Mouse (Mus musculus): ENCODE data around the gene Tmem50a.
A peak's percentile ranks its signal among the peaks of the same experiment; 100 is the strongest.

The Tmem50a gene

GRCm38 (mm10) chr4:134871477-134871876, 43.3 kb downstream of the Tmem50a start:
- DNase-seq = no peak

GRCm38 (mm10) chr4:134869815-134870375, 44.9 kb downstream of the Tmem50a start:
- no peak for DNase-seq

- no peak for DNase-seq
These were observed 45.6 kb downstream of the Tmem50a start for GRCm38 (mm10) chr4:134869068-134869730.

DNA sequence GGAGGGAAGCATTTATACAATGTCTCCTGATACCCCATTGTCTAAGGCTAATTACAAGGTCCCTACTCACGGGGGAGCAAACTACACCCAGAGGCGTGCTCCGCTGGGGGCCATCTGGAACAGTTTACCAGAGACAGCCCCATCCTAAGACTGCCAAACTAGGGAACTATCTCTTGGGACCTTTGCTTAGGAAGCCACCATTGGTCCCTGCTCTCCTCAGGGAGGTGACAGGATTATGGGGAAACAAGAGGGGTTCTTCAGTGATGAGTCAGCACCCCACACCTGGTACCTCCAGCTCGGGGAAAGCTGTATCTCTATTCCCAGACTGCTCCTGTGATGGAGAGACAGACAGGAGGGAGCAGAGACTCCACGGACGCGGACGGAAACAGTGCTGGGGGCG, 46.3 kb downstream of the Tmem50a start:
- DNase-seq = no peak

DNA sequence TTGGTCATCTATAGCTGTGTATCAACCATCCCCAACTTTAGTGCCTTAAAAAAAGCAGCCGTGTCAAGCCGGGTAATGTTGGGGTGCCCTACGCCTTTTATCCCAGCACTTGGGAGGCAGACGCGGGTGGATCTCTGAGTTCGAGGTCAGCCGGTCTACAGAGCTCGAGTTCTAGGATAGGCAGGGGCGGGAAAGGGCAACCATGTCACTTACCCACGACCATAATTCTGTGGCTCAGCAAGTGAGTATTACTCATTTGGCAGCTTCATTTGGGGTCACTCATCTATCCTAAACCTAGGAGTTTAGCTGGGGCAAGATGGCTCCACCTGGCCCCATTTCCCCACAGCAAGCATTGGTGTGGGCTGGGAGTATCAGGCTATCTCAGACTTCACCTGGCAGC, 46.8 kb downstream of the Tmem50a start:
- DNase-seq = no peak

DNA sequence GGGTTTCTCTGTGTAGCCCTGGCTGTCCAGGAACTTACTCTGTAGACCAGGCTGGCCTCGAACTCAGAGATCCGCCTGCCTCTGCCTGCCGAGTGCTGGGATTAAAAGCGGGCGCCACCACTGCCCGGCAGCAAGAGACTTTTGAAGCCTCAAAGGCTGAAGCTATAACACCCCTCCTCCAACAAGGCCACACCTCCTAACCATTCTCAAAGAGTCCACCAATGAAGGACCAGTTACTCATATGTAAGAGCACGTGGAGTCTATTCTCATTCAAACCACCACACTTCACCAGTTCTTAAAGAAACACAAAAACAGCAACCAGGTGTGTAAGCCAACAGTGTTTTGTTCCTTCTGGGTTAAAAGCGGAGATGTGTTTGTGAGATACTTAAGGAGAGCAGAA, 47.2 kb downstream of the Tmem50a start:
- no peak for DNase-seq

GRCm38 (mm10) chr4:134867213-134867612, 47.6 kb downstream of the Tmem50a start:
- no peak for DNase-seq

DNA sequence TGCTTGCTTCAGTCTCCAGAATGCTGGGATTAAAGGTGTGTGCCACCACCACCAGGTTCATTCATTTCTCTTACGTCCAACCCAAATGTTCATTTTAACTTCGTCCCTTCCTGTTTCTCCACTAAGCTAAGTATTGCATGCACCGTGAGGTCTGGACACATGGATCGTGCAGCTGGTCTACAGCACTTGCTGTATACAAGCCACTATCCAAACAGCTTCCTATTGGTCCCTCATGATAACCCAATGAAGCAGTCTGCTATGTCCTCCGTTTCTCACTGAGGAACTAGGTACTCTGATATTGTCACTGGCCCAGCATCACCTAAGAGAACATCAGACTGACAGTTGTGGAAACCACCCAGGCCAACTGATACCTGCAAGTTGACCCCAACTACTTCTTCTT, 49.0 kb downstream of the Tmem50a start:
- no peak for DNase-seq

- no peak for DNase-seq
These were observed 49.5 kb downstream of the Tmem50a start for GRCm38 (mm10) chr4:134865340-134865739.

DNA sequence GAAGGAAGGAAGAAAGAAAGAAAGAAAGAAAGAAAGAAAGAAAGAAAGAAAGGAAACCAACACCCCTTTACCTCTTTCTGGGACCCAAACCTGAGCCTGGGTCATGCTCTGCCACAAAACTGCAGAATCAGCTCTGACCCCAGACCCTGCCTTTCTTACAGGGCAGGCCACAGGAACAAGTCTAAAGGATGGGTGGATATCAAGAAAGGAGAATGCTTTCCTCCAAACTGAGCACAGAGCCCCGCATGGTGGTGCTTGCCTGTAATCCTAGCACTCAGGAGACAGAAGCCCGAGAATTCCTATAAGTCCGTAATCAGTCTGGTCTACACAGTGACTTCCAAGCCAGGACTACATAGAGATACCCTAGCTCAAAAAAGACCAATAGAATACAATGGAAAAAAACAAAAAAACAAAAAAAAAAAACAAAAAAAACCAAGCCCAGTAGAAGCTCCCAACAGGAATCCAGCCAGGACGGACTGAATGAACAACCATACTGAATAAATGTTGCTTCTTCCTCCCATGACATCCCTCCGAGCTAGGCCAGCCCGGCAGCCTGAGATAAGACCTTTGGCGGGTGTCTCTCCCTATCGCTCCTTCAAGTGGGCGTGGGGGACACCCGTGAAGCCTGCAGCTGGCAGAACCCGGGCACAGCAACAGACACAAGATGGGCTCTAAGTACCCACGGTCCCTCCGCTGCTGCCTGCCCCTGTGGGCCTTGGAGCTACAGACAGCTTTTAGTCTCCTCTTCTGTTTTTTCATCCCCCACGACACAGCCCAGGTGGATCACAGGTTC, 50.7 kb downstream of the Tmem50a start, which contains the start of gene Rhd:
Rhd (plus strand) TSS at position 600 of the 793 bp plus-strand sequence.
- DNase-seq = no peak

- DNase-seq = no peak
These were observed 51.8 kb downstream of the Tmem50a start for GRCm38 (mm10) chr4:134862996-134863395.

DNA sequence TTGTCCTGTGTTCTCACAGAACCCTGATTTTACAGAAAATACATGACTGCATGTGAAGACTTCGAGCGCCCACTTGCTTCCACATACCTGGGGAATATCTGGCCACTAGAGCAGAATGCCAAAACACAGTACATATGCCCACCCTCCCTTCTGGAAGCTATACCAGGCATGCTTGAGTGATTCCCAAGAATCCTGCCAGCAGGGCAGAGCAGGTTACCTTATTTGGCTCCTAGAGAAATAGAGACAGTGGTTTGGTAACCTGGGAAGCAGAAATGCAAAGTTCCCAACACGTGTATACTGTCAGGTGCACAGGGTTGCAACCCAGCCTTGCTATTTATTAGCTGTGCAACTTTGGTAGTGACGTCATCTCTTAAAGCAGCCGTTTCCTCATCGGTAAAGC, 52.9 kb downstream of the Tmem50a start:
- DNase-seq = no peak

- no peak for DNase-seq
These were observed 56.3 kb downstream of the Tmem50a start for GRCm38 (mm10) chr4:134858494-134858893.

GRCm38 (mm10) chr4:134856501-134856900, 58.3 kb downstream of the Tmem50a start:
- DNase-seq = no peak

DNA sequence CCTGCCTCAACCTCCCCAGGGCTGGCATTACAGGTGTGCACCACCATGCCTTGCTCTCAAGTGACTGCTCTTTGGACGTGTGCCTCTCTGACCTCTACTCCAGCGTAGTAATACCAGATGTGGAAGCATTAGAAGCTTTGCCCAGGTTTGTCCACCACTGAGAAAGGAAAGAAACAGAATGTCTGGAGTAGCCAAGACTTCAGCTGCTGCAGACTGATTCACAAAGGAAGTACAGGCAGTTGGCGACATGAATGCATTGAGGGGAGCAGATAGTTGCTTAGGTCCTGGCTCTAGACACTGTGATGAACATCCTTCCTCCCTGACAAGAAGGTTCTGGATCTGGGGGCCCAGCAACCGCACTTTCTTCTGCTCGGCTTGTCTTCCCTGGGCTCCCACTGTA, 58.8 kb downstream of the Tmem50a start:
- DNase-seq = no peak

GRCm38 (mm10) chr4:134855371-134855770, 59.5 kb downstream of the Tmem50a start:
- DNase-seq = no peak

DNA sequence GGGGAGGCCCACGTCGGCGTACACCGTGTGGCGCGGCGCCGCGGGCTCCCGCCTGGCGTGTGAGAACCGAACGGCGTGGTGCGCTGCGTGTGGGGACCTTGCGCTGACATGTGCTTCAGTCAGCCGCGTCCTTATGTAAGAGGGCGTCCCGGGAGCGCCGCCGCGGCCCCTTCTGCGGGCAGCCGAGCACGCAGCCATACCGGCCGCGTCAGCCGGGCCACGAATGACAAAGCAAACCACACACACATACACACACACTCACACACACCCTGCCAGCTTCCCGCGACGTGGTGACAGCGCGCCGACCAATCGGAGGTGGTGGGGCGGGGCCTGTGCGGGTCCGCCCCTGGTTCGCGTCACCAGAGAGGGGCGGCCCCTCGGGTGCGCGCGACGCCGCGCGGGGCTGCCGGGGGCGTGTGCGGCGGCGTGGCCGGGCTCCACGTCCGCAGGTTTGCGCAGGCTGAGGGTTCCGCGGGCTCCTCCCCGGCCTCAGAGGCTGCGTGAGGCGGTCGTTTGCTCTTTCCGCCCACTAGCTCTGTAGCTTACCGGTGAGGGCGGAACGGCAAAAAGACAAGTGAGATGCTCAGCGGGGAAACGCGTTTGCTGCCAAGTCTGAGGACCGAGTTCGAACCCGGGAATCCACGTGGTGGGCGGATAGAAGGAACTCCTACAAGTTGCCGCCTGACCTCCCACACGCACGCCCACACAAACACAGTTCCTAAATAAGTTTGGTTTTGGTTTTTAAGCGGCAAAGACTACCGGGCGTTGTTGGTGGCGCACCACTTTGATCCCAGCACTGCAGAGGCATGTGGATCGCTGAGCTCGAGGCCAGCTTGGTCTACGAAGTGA, 61.0 kb downstream of the Tmem50a start:
- peak; percentile 96 for DNase-seq

DNA sequence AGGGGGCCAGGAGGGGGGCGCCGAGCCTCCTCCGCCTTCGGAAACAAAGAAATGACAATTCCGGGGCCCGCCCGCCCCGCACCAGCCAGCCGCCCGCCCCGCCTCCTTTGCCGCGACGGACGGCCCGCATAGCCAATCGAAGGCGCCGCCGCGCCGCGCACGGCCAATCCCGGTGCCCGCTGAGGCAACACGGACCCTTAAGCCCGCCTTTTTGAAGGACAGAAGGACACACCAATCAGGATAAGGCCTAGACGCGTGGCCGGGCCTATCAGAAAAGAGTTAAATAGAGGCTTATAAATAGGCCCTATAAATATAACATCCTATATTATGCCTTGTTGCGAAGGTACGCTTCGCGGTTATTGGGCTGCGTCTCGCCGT, 61.6 kb downstream of the Tmem50a start, which contains the start of gene Maco1:
Maco1 (minus strand) TSS at position 87 of the 378 bp plus-strand sequence.
- DNase-seq = peak; percentile 100

GRCm38 (mm10) chr4:134852438-134853255, 62.2 kb downstream of the Tmem50a start:
- peak; percentile 17 for DNase-seq

DNA sequence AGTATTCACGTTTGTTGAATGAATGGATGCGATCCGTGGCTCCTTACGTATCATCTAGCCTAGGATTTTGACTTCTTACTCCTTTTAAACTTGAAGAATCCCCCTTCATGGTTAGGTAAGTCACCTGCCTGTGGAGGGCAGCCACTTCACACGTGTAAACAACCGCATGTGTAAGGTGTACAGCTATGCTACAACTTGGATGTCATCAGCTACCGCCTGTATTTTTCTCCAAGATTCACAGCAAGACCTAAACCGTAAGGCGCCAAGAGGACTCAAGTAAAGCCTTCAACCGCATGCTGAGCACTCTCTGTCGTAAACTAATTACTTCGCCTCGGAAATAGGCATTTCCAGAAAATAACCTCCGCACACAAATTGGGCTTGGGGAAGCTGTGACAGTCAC, 62.9 kb downstream of the Tmem50a start:
- no peak for DNase-seq

DNA sequence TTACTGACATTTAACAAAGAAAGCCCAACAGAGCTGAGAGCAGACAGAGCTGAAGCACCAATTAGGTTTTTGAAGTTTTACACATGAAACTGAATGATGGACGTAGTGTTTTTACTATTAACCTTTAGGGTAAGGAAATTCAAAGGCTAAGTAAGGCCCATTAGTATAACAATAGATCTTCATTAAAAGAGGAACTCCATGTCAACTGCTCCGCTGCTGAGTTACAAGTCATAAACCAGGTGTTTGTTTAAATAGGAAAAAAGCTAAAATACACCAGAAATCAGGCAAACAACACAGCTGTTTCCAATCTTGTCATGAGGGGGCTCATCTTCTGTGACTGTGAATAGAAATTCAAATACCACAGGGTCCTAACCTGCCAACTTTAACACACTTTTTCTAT, 63.6 kb downstream of the Tmem50a start:
- DNase-seq = no peak

GRCm38 (mm10) chr4:134850551-134850950, 64.3 kb downstream of the Tmem50a start:
- no peak for DNase-seq
